Mouse (Mus musculus) spleen, adult 2 months (tissue): ENCODE measurements at regions not wholly inside any gene's neighbourhood (a gene's known extent, or its start where the extent isn't known, plus 50 kb on each side); places are given as distances from the start of the nearest gene placed in this dataset.

ENCODE experiments used
- DNase-seq, 2 experiments: peaks; one replicate each; pipeline versions ENCODE4 v3.0.0 to v3.0.0-alpha.2; 2012 to 2021; ENCODE audit warnings: low spot score in 2 of 2, low read depth in 1 of 2
- H3K27ac ChIP-seq: fragments of 200-500 bp; 2 replicates; pipeline ENCODE4 v1.5.1; 2012; ENCODE audit warnings: low read length, inconsistent platforms; ENCODE audit not compliant: insufficient read depth
- H3K27me3 ChIP-seq: fragments of 200-500 bp; 2 replicates; pipeline ENCODE4 v1.6.1; 2012; ENCODE audit warnings: mild to moderate bottlenecking, moderate library complexity, low read length, inconsistent platforms; ENCODE audit not compliant: control insufficient read depth, insufficient read depth
- H3K36me3 ChIP-seq: fragments of 200-500 bp; 2 replicates; pipeline ENCODE4 v1.6.1; 2012; ENCODE audit warnings: mild to moderate bottlenecking, low read length, inconsistent platforms; ENCODE audit not compliant: control insufficient read depth, insufficient read depth
- H3K4me1 ChIP-seq: fragments of 200-500 bp; 2 replicates; pipeline ENCODE4 v1.6.1; 2011; ENCODE audit warnings: inconsistent platforms; ENCODE audit not compliant: control insufficient read depth, insufficient read depth, insufficient read length
- H3K4me3 ChIP-seq: fragments of 200-500 bp; 2 replicates; pipeline ENCODE4 v1.5.1; 2011; ENCODE audit warnings: mild to moderate bottlenecking, inconsistent platforms; ENCODE audit not compliant: insufficient read depth, insufficient read length; ENCODE audit errors: extremely low read depth
- CTCF ChIP-seq: fragments of 200-500 bp; IDR thresholded peaks from 2 replicates; pipeline ENCODE4 v1.5.1; 2011; ENCODE audit warnings: mild to moderate bottlenecking, inconsistent platforms; ENCODE audit not compliant: insufficient read depth, insufficient read length, insufficient replicate concordance; ENCODE audit errors: extremely low read depth
- POLR2A ChIP-seq: fragments of 200-500 bp; IDR thresholded peaks from 2 replicates; pipeline ENCODE4 v1.6.1; 2011; ENCODE audit warnings: low read depth, low read length, inconsistent platforms
- WGBS: fragments of 180-500 bp; shearing (Covaris S2); methylation state at CpG from one replicate; pipeline ENCODE4 v1.1.7; 2018; 5-methylcytosine and 5-hydroxymethylcytosine counted together

DNA sequence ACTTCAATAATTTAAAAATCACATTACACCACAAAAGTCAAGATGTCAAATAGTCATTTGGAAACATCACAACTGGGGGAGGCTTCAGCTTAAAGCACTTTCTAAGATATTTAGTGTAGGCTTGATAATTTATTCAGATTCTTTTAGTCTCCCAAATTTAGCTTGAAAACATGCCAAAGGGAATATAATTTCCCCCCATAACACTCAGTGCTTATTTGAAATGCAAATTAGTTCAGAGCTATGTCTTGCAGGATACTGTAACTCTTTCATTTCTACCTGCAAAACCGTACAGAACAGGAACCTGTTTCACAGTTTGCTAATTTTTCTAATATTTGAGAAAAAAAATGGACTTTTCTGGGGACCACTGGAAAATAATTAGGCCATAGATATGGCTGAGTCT lies 1566.8 kb upstream of the Sel1l start:
- no peak for DNase-seq
- Histone ChIP-seq H3K36me3 (no peaks in the 10 kb centered on the region), H3K4me3 (no peak overlapping the region), H3K27me3 (no peaks in the 10 kb centered on the region), H3K4me1 (no peaks in the 10 kb centered on the region), H3K27ac (no peak overlapping the region)
- WGBS = 71% methylated on average over 1 of the region's 1 CpGs
- TF ChIP-seq CTCF (no peak), POLR2A (no peak)

DNA sequence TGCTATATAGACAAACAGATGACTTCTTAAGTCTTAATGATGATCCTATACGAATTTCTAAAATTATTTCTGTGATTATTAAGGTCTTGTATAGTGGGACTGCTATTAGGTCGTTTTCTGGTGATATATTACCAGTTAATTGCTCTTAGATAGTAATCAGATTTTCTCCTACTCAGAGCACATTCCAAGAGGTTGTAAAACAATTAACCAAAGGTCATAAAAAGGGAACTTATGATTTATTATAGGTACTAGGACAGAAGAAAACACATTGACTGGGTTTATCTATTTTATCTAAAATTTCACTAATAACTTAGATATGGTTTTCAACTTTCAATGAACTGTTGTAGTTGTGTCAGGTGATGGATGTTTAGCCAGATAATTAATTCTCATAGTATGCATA lies 1536.6 kb upstream of the Sel1l start:
- Histone ChIP-seq H3K4me1 (no peaks in the 10 kb centered on the region), H3K36me3 (no peaks in the 10 kb centered on the region), H3K27ac (no peak overlapping the region), H3K4me3 (no peak overlapping the region), H3K27me3 (no peaks in the 10 kb centered on the region)
- DNase-seq = no peak
- 40% methylated on average over 2 of the region's 2 CpGs for WGBS
- TF ChIP-seq POLR2A (no peak), CTCF (no peak)

DNA sequence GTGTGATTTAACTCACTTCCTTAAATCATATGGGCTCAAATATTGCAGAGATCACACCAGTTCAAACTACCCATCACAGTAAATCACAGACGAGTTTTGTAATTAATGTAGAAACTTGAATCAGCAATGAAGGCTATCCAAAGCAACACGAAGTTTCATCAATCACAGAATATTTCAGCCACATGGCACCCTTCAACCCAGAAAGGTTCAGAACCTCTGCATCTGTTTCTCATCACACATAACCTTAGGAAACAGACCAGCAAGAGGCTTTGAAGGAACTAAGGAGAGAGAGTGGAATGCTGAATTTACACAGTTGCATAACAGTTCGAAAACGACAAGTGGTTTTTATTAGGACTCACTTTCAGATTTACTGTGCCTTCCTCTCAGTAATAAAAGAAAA lies 1494.0 kb upstream of the Sel1l start:
- H3K27ac ChIP-seq = no peak overlapping the region
- H3K4me3 ChIP-seq = no peak overlapping the region
- no peaks in the 10 kb centered on the region for H3K27me3 ChIP-seq
- H3K4me1 ChIP-seq = no peaks in the 10 kb centered on the region
- H3K36me3 ChIP-seq = no peaks in the 10 kb centered on the region
- WGBS = 80% methylated on average over 4 of the region's 4 CpGs
- DNase-seq = no peak
- TF ChIP-seq CTCF = no peak
- no peak for TF ChIP-seq POLR2A

DNA sequence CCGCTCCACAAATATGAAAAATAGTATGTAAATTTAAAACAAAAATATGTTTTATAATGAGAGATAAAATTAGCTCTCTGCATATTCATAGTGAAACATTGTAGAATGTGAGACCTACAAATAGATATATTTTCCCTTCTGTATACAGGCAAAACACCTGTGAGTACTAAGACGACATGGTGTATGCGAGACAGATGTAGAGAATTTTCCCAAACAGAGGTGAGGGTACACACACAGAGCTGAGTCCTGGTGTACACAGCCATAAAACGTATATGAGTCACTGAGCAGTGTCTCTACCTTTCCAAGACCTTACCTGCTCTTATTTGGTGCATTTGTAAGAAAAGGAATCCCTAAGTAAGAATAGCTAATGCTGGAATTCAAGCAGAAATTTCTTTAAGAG lies 1493.6 kb upstream of the Sel1l start:
- no peak for DNase-seq
- H3K27ac ChIP-seq = no peak overlapping the region
- H3K36me3 ChIP-seq = no peaks in the 10 kb centered on the region
- no peaks in the 10 kb centered on the region for H3K27me3 ChIP-seq
- no peak overlapping the region for H3K4me3 ChIP-seq
- H3K4me1 ChIP-seq = no peaks in the 10 kb centered on the region
- TF ChIP-seq CTCF = no peak
- TF ChIP-seq POLR2A = no peak
- 79% methylated on average over 4 of the region's 4 CpGs for WGBS

DNA sequence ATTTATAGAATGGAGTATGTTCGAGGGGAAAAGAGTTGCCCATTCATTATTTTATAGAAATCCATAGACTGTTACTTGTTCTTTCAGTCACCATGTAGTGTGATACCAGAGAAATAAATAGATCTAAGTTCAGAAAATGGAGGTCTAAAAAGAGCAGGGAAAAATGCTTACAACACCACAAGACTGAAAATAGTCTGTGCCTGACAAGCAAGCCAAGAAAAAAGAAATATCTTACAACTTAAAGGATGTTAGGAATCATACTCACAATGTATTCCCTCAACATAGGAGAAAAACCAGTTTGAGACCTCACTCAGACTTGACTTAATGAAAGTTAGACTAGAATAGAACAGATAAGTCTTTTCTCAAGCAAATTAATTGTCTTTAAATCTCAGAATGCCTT lies 1486.6 kb upstream of the Sel1l start:
- Histone ChIP-seq H3K4me1 (no peaks in the 10 kb centered on the region), H3K36me3 (no peaks in the 10 kb centered on the region), H3K27me3 (no peaks in the 10 kb centered on the region), H3K27ac (no peak overlapping the region), H3K4me3 (no peak overlapping the region)
- WGBS = 78% methylated on average over 1 of the region's 1 CpGs
- no peak for DNase-seq
- TF ChIP-seq CTCF (no peak), POLR2A (no peak)

DNA sequence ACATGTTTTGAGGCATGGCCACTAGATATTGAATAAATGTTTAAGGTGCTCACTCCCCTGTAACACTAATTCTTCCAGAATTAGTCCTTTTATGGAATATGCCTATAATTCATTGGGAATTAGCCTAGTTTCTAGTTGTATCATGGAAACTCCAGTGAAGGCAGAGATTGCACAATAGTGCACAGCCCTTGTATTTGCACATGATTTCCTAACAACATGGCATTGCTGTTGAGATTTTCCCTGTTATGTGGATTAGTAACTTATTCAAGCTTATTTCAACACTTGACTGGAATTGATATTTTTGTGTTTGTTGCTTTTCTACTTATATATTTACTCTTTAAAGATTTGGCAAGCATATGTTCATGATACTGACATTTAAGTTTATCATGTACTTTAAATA lies 1463.3 kb upstream of the Sel1l start:
- H3K27me3 ChIP-seq = no peaks in the 10 kb centered on the region
- TF ChIP-seq CTCF (no peak), POLR2A (no peak)
- no peaks in the 10 kb centered on the region for H3K36me3 ChIP-seq
- H3K4me3 ChIP-seq = no peak overlapping the region
- H3K4me1 ChIP-seq = no peaks in the 10 kb centered on the region
- H3K27ac ChIP-seq = no peak overlapping the region
- no peak for DNase-seq

DNA sequence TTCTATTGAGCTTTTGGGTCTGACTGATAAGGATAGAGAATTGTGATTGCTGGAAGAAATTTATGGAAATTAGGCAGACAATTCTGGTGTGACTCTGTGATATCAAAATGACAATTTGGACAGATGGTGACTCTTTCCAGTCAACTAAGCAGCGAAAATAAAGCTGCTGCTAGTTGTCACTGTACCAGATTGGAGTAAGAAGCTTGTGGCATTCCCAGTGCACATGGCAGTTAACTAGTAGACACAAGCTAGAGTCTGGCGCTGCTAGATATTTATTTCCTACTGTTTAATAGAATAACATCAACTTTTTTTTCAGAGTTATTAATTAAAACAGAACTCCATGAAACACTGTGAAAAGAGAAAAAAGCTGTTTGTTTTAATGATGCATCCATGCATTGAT lies 1432.9 kb upstream of the Sel1l start:
- Histone ChIP-seq H3K27me3 (no peaks in the 10 kb centered on the region), H3K4me3 (no peak overlapping the region), H3K36me3 (no peaks in the 10 kb centered on the region), H3K27ac (no peak overlapping the region), H3K4me1 (no peaks in the 10 kb centered on the region)
- WGBS = 82% methylated on average over 2 of the region's 2 CpGs
- TF ChIP-seq CTCF = no peak
- TF ChIP-seq POLR2A = no peak
- no peak for DNase-seq

DNA sequence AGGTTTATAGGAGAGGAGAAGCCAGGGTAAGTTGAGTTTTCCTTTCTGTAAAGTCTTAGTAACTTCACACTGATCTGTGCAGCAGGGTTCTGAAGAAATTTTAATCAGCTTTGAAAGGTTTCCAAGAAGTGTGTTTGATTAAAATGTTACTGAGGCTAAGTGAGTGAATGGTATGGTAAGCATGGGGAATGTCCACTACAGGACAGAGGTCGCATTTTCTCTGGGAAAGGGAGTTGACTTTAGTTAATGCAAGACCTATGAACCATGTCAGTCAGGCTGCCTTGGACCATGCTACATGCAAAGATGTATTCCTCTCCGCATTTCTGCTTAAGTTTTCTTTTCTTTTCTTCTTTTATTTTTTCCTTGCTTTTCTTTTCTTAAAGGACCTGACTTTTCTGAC lies 1424.7 kb upstream of the Sel1l start:
- no peak for DNase-seq
- Histone ChIP-seq H3K27me3 (no peaks in the 10 kb centered on the region), H3K36me3 (no peaks in the 10 kb centered on the region), H3K27ac (no peak overlapping the region), H3K4me3 (no peak overlapping the region), H3K4me1 (no peaks in the 10 kb centered on the region)
- WGBS = 89% methylated on average over 2 of the region's 2 CpGs
- TF ChIP-seq POLR2A (no peak), CTCF (no peak)
